Mouse (Mus musculus) adrenal gland, postnatal 25 days (tissue): ENCODE results near the gene Kdm1b. TPM values are rescaled to one million over a fixed set of nuclear protein-coding genes. Genes with fewer than 3 reads are reported as not detected.

Experiments used
- DNase-seq: peaks from one replicate; pipeline ENCODE4 v3.0.0; 2021; ENCODE audit warnings: mixed read lengths
- total RNA-seq: library from RNA; stranded (reverse); gene quantifications from 2 replicates; pipeline ENCODE4 v1.2.3, GENCODE M21; 2021

Kdm1b gene
- total RNA-seq, 1 experiment from 2014 or later, result 11.7 TPM

GRCm38 (mm10) chr13:47111185-47111584, 67.9 kb downstream of the Kdm1b start:
- no peak for DNase-seq

- DNase-seq, result no peak
Measured at GRCm38 (mm10) chr13:47112056-47112455, 68.8 kb downstream of the Kdm1b start.

- DNase-seq, result no peak
Measured at GRCm38 (mm10) chr13:47112924-47113323, 69.6 kb downstream of the Kdm1b start.

- DNase-seq, result no peak
Measured at GRCm38 (mm10) chr13:47116000-47116399, 72.7 kb downstream of the Kdm1b start.

GRCm38 (mm10) chr13:47121333-47121889, 78.1 kb downstream of the Kdm1b start:
- DNase-seq, result no peak

- peak; percentile 50 for DNase-seq
Measured at GRCm38 (mm10) chr13:47122537-47123430, 79.5 kb downstream of the Kdm1b start, which contains the start of gene Rnf144b. Gene Rnf144b (plus strand): TSS chr13:47122656.

- DNase-seq, result no peak
Measured at GRCm38 (mm10) chr13:47124449-47124848, 81.2 kb downstream of the Kdm1b start.

GRCm38 (mm10) chr13:47124986-47125385, 81.7 kb downstream of the Kdm1b start:
- DNase-seq, result no peak

- no peak for DNase-seq
Measured at GRCm38 (mm10) chr13:47125595-47125994, 82.3 kb downstream of the Kdm1b start.

GRCm38 (mm10) chr13:47129090-47129489, 85.8 kb downstream of the Kdm1b start:
- no peak for DNase-seq

GRCm38 (mm10) chr13:47133058-47133457, 89.8 kb downstream of the Kdm1b start:
- no peak for DNase-seq

GRCm38 (mm10) chr13:47134836-47135235, 91.5 kb downstream of the Kdm1b start:
- no peak for DNase-seq

Other genes with a start within 250 kb of the Kdm1b start
- gene Kif13a, start 113.6 kb upstream of the Kdm1b start, total RNA-seq, result 27.4 and 41.8 TPM in 2 replicates
- 5.8 and 6.0 TPM in 2 replicates for gene Nhlrc1, start 28.6 kb upstream of the Kdm1b start, total RNA-seq
- 9.2 and 10.8 TPM in 2 replicates for gene Tpmt, start 1.2 kb downstream of the Kdm1b start, total RNA-seq
- 80.0 and 81.6 TPM in 2 replicates for gene Dek, start 62.7 kb downstream of the Kdm1b start, total RNA-seq
- 2.8 and 3.9 TPM in 2 replicates for gene Rnf144b, start 79.2 kb downstream of the Kdm1b start, total RNA-seq